Mouse (Mus musculus): ENCODE measurements around the gene Rmi2. TPM values are rescaled to one million over a fixed set of nuclear protein-coding genes. Genes with fewer than 3 reads are reported as not detected.

Gene Rmi2
- total and polyA plus RNA-seq, 2 experiments from 2014 or later, result 0.35 to 0.76 TPM

GRCm38 (mm10) chr16:10838487-10839245, 3.8 kb downstream of the Rmi2 start:
- Histone ChIP-seq H3K27me3 (ENCODE audit: insufficient read depth, low read length) (no peaks in the 10 kb centered on the region), H3K36me3 (ENCODE audit: insufficient read depth) (no peaks in the 10 kb centered on the region), H3K4me2 (ENCODE audit: low read depth) (no peak overlapping the region), H3K9me3 (ENCODE audit: low read length) (no peaks in the 10 kb centered on the region), H3K27ac (ENCODE audit: low read depth, low read length) (no peak overlapping the region), H3K4me3 (ENCODE audit: low read depth, low read length) (no peak overlapping the region), H3K4me1 (ENCODE audit: insufficient read depth) (no peaks in the 10 kb centered on the region; the same call in 1 of the 2 replicates), H3K9ac (no peak overlapping the region)
- ATAC-seq (no peak), DNase-seq (no peak)
- 46% methylated on average over 10 of the region's 10 CpGs for WGBS
- TF ChIP-seq CTCF (IDR thresholded peaks at IDR 0.05; ENCODE audit: low read depth), result no peak

DNA sequence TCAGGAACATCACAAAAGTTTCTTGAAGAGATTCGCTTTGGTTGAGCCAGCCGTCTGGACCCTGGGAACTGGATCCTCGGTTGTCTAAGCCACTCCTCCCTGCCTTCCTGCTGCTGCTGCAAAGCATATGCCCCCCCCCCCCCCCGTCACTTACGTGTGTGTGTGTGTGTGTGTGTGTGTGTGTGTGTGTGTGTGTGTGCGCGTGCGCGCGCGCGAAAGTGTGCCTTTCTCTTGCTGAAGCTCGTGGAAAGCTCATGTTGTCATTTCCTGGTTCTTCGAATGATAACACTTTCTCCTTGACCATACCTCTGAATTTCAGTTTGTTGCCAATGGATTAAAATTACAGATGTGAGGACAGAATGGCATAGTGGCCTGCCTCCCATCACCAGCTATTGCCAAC, 5.2 kb downstream of the Rmi2 start:
- no peak for DNase-seq
- no peaks in the 10 kb centered on the region for H3K27me3 ChIP-seq (ENCODE audit: insufficient read depth, low read length)
- H3K9me3 ChIP-seq (ENCODE audit: low read length), result no peaks in the 10 kb centered on the region
- 94% methylated on average over 12 of the region's 14 CpGs for WGBS
- no peaks in the 10 kb centered on the region for H3K36me3 ChIP-seq (ENCODE audit: insufficient read depth)
- H3K9ac ChIP-seq, result no peak overlapping the region
- H3K4me2 ChIP-seq (ENCODE audit: low read depth), result no peak overlapping the region
- H3K4me3 ChIP-seq (ENCODE audit: low read depth, low read length), result no peak overlapping the region
- no peaks in the 10 kb centered on the region; the same call in 1 of the 2 replicates for H3K4me1 ChIP-seq (ENCODE audit: insufficient read depth)
- TF ChIP-seq CTCF (IDR thresholded peaks at IDR 0.05; ENCODE audit: low read depth), result no peak
- no peak for ATAC-seq
- H3K27ac ChIP-seq (ENCODE audit: low read depth, low read length), result no peak overlapping the region

DNA sequence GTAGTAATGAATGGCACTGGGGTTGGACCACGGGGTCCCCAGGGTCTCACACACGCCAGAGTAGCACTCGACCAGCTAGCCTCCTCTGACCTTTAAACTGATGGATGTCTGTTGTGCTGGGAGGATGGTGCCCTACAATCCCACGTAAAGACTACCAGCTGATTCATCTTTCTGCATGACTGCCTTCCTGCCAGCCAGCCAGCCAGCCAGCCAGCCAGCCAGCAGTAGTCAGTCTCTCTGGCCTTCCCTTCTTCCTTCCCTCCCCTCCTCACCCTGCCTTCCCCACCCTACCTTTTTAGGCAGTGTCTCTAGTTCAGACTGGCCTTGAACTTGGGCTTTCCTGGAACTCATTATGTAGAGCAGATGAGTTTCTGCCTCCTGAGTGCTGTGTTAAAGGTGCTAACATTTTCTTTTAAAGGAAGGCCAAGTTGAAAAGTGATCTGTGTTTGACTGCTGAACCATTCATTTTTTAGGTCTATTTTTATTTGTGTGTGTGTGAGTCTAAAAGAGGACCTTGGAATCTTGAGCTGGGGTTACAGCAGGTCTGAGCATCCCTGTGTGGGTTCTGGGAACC, 7.5 kb downstream of the Rmi2 start:
- no peak for DNase-seq
- no peak for ATAC-seq
- no peak overlapping the region for H3K9ac ChIP-seq
- no peaks in the 10 kb centered on the region for H3K4me1 ChIP-seq (ENCODE audit: insufficient read depth)
- no peak for TF ChIP-seq CTCF (IDR thresholded peaks at IDR 0.05; ENCODE audit: low read depth)
- H3K4me3 ChIP-seq (ENCODE audit: low read depth, low read length), result no peak overlapping the region
- no peaks in the 10 kb centered on the region for H3K36me3 ChIP-seq (ENCODE audit: insufficient read depth)
- H3K4me2 ChIP-seq (ENCODE audit: low read depth), result no peak overlapping the region
- no peaks in the 10 kb centered on the region for H3K27me3 ChIP-seq (ENCODE audit: insufficient read depth, low read length)
- 76% methylated on average over 4 of the region's 4 CpGs for WGBS
- H3K9me3 ChIP-seq (ENCODE audit: low read length), result no peaks in the 10 kb centered on the region
- no peak overlapping the region for H3K27ac ChIP-seq (ENCODE audit: low read depth, low read length)

- no peaks in the 10 kb centered on the region for H3K9me3 ChIP-seq (ENCODE audit: low read length)
- H3K4me3 ChIP-seq (ENCODE audit: low read depth, low read length), result no peak overlapping the region
- H3K4me2 ChIP-seq (ENCODE audit: low read depth), result peak overlapping the region; percentile 40
- no peak for TF ChIP-seq CTCF (IDR thresholded peaks at IDR 0.05; ENCODE audit: low read depth)
- H3K27ac ChIP-seq (ENCODE audit: low read depth, low read length), result no peak overlapping the region
- no peaks in the 10 kb centered on the region for H3K36me3 ChIP-seq (ENCODE audit: insufficient read depth)
- H3K27me3 ChIP-seq (ENCODE audit: insufficient read depth, low read length), result no peaks in the 10 kb centered on the region
- peak; percentile 51 for ATAC-seq
- 0 out of 2 replicates have a peak overlapping the region, but pooled peaks have one; percentile 26 for H3K9ac ChIP-seq
- H3K4me1 ChIP-seq (ENCODE audit: insufficient read depth), result no peaks in the 10 kb centered on the region
- 17% methylated on average over 18 of the region's 18 CpGs for WGBS
- DNase-seq, result peak; percentile 39
Observed at GRCm38 (mm10) chr16:10843486-10844318, 8.8 kb downstream of the Rmi2 start.

DNA sequence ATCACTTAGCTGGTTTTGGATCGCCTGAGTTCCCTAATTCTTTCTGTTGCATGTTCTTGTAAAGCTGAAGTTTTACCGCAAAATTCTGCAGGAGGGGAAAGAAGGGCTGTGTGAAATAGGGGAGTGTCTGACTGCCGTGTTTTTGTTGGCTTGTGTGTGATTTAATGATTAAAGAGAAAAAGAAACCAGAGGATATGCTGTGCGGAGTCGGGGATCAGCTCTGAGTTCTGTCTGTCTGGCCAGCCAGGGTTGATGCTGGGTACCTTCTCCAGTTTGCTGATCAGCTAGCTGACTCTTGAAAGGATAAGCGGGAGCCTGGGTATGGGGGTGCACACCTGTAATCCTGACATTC, 9.4 kb downstream of the Rmi2 start:
- ATAC-seq (no peak), DNase-seq (no peak)
- H3K36me3 ChIP-seq (ENCODE audit: insufficient read depth), result no peaks in the 10 kb centered on the region
- no peak overlapping the region for H3K9ac ChIP-seq
- no peaks in the 10 kb centered on the region for H3K4me1 ChIP-seq (ENCODE audit: insufficient read depth)
- peak overlapping the region; percentile 40 for H3K4me2 ChIP-seq (ENCODE audit: low read depth)
- no peak overlapping the region for H3K4me3 ChIP-seq (ENCODE audit: low read depth, low read length)
- no peak overlapping the region for H3K27ac ChIP-seq (ENCODE audit: low read depth, low read length)
- TF ChIP-seq CTCF (IDR thresholded peaks at IDR 0.05; ENCODE audit: low read depth), result no peak
- 63% methylated on average over 6 of the region's 6 CpGs for WGBS
- H3K9me3 ChIP-seq (ENCODE audit: low read length), result no peaks in the 10 kb centered on the region
- no peaks in the 10 kb centered on the region for H3K27me3 ChIP-seq (ENCODE audit: insufficient read depth, low read length)

GRCm38 (mm10) chr16:10845952-10846351, 11.1 kb downstream of the Rmi2 start:
- 75% methylated on average over 6 of the region's 6 CpGs for WGBS
- Histone ChIP-seq H3K27me3 (ENCODE audit: insufficient read depth, low read length) (no peaks in the 10 kb centered on the region), H3K9me3 (ENCODE audit: low read length) (no peaks in the 10 kb centered on the region), H3K4me2 (ENCODE audit: low read depth) (no peak overlapping the region), H3K4me1 (ENCODE audit: insufficient read depth) (no peaks in the 10 kb centered on the region), H3K4me3 (ENCODE audit: low read depth, low read length) (no peak overlapping the region), H3K27ac (ENCODE audit: low read depth, low read length) (no peak overlapping the region), H3K9ac (no peak overlapping the region), H3K36me3 (ENCODE audit: insufficient read depth) (no peaks in the 10 kb centered on the region)
- no peak for TF ChIP-seq CTCF (IDR thresholded peaks at IDR 0.05; ENCODE audit: low read depth)
- ATAC-seq (no peak), DNase-seq (no peak)

DNA sequence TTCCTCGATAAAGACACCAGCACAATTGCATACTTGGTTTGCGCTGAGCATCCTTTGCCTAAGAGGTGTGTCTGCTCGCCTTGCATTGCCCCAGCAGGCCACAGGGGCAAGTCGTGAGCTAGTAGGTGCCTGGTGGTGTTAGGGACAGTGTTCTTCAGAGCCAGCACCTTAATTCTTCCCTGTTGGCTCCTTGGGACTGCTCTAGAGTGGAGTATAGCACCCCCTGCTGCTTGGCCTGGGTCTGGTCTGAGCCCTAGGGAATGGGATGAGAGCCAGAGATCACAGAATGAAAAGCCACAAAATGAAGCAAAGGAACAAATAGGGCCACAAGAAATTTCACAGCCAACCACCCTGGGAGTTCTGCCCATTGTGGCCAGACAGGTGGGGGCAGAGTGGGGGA, 11.6 kb downstream of the Rmi2 start:
- ATAC-seq (peak; percentile 68), DNase-seq (peak; percentile 43)
- Histone ChIP-seq H3K27me3 (ENCODE audit: insufficient read depth, low read length) (no peaks in the 10 kb centered on the region), H3K27ac (ENCODE audit: low read depth, low read length) (no peak overlapping the region), H3K9me3 (ENCODE audit: low read length) (no peaks in the 10 kb centered on the region), H3K4me3 (ENCODE audit: low read depth, low read length) (no peak overlapping the region), H3K36me3 (ENCODE audit: insufficient read depth) (no peaks in the 10 kb centered on the region), H3K4me1 (ENCODE audit: insufficient read depth) (no peaks in the 10 kb centered on the region), H3K9ac (no peak overlapping the region), H3K4me2 (ENCODE audit: low read depth) (no peak overlapping the region)
- peak; percentile 65 for TF ChIP-seq CTCF (IDR thresholded peaks at IDR 0.05; ENCODE audit: low read depth)
- WGBS, result 54% methylated on average over 4 of the region's 4 CpGs

Data from forebrain, postnatal 0 days (tissue).